Mouse (Mus musculus): ENCODE measurements around the gene Pomt1. TPM values are rescaled to one million over a fixed set of nuclear protein-coding genes. Genes with fewer than 3 reads are reported as not detected.

Pomt1 gene
- total RNA-seq, 1 experiment: 36.5 TPM

GRCm38 (mm10) chr2:32259657-32260417, 23.4 kb downstream of the Pomt1 start, which contains the start of gene Uck1:
Uck1 (minus strand) TSS chr2:32260159.
- Histone ChIP-seq H3K4me1 (ENCODE audit: control insufficient read depth in 2 of 2, insufficient read depth in 2 of 2, low read length in 2 of 2, poor library complexity in 1 of 2) (peaks cover 0 to 8% of the 10 kb centered on the region in 2 experiments; a peak in 1 of 4 replicates), H3K27ac (ENCODE audit: insufficient read depth, low read depth, low read length, poor library complexity, severe bottlenecking) (peak within 1 kb of the TSS; percentile 47; the same call in 1 of the 2 replicates), H3K36me3 (ENCODE audit: control insufficient read depth, insufficient read depth, low read length, poor library complexity, severe bottlenecking) (peaks cover 18% of the 10 kb centered on the region), H3K9me3 (ENCODE audit: control insufficient read depth, insufficient read depth, low read depth, low read length) (no peaks in the 10 kb centered on the region), H3K9ac (ENCODE audit: insufficient read depth, low read depth, low read length, poor library complexity, severe bottlenecking) (peak within 1 kb of the TSS; percentile 96), H3K4me3 (ENCODE audit: insufficient read depth in 1 of 2, low read depth in 1 of 2, low read length in 2 of 2, poor library complexity in 1 of 2, severe bottlenecking in 1 of 2) (peak within 1 kb of the TSS; percentile 75 to 97)
- TF ChIP-seq ZC3H11A (IDR thresholded peaks at IDR 0.05; ENCODE audit: borderline replicate concordance, low read depth, low read length): no peak
- no peak for TF ChIP-seq MAFK (IDR thresholded peaks at IDR 0.05; ENCODE audit: insufficient read depth, low read depth, low read length)
- TF ChIP-seq ZNF384 (IDR thresholded peaks at IDR 0.05; ENCODE audit: low read depth, low read length): no peak
- no peak for TF ChIP-seq CHD2 (IDR thresholded peaks at IDR 0.05; ENCODE audit: low read depth, low read length)
- TF ChIP-seq HCFC1 (IDR thresholded peaks at IDR 0.05; ENCODE audit: borderline replicate concordance, insufficient read depth, low read length): no peak
- peak; percentile 87 for DNase-seq (ENCODE audit: low read depth, low spot score)
- in situ Hi-C loops (cut with MboI; ENCODE audit: low sequenced_read_pairs in 2 of 2, unreplicated experiment in 2 of 2): no loop called here

- peaks cover 0 to 8% of the 10 kb centered on the region in 2 experiments; a peak in 1 of 4 replicates for H3K4me1 ChIP-seq (ENCODE audit: control insufficient read depth in 2 of 2, insufficient read depth in 2 of 2, low read length in 2 of 2, poor library complexity in 1 of 2)
- peak; percentile 88 for DNase-seq (ENCODE audit: low read depth, low spot score)
- H3K4me3 ChIP-seq (ENCODE audit: insufficient read depth in 1 of 2, low read depth in 1 of 2, low read length in 2 of 2, poor library complexity in 1 of 2, severe bottlenecking in 1 of 2): no peak overlapping the region
- no peaks in the 10 kb centered on the region for H3K9me3 ChIP-seq (ENCODE audit: control insufficient read depth, insufficient read depth, low read depth, low read length)
- peaks cover 18% of the 10 kb centered on the region for H3K36me3 ChIP-seq (ENCODE audit: control insufficient read depth, insufficient read depth, low read length, poor library complexity, severe bottlenecking)
- no peak for TF ChIP-seq CHD2 (IDR thresholded peaks at IDR 0.05; ENCODE audit: low read depth, low read length)
- TF ChIP-seq HCFC1 (IDR thresholded peaks at IDR 0.05; ENCODE audit: borderline replicate concordance, insufficient read depth, low read length): 0 out of 2 replicates have a peak, but pooled peaks have one; percentile 21
- TF ChIP-seq ZC3H11A (IDR thresholded peaks at IDR 0.05; ENCODE audit: borderline replicate concordance, low read depth, low read length): 0 out of 2 replicates have a peak, but pooled peaks have one; percentile 4
- TF ChIP-seq ZNF384 (IDR thresholded peaks at IDR 0.05; ENCODE audit: low read depth, low read length): peak; percentile 87
- TF ChIP-seq MAFK (IDR thresholded peaks at IDR 0.05; ENCODE audit: insufficient read depth, low read depth, low read length): no peak
- no peak overlapping the region for H3K9ac ChIP-seq (ENCODE audit: insufficient read depth, low read depth, low read length, poor library complexity, severe bottlenecking)
- no peak overlapping the region for H3K27ac ChIP-seq (ENCODE audit: insufficient read depth, low read depth, low read length, poor library complexity, severe bottlenecking)
- in situ Hi-C loops (cut with MboI; ENCODE audit: low sequenced_read_pairs in 2 of 2, unreplicated experiment in 2 of 2): no loop called here
These were observed 24.2 kb downstream of the Pomt1 start for GRCm38 (mm10) chr2:32260635-32261034.

- Histone ChIP-seq H3K27ac (ENCODE audit: insufficient read depth, low read depth, low read length, poor library complexity, severe bottlenecking) (no peak overlapping the region), H3K9ac (ENCODE audit: insufficient read depth, low read depth, low read length, poor library complexity, severe bottlenecking) (no peak overlapping the region), H3K4me1 (ENCODE audit: control insufficient read depth in 2 of 2, insufficient read depth in 2 of 2, low read length in 2 of 2, poor library complexity in 1 of 2) (no peaks in the 10 kb centered on the region), H3K9me3 (ENCODE audit: control insufficient read depth, insufficient read depth, low read depth, low read length) (no peaks in the 10 kb centered on the region), H3K36me3 (ENCODE audit: control insufficient read depth, insufficient read depth, low read length, poor library complexity, severe bottlenecking) (peaks cover 17% of the 10 kb centered on the region), H3K4me3 (ENCODE audit: insufficient read depth in 1 of 2, low read depth in 1 of 2, low read length in 2 of 2, poor library complexity in 1 of 2, severe bottlenecking in 1 of 2) (no peak overlapping the region)
- no peak for DNase-seq (ENCODE audit: low read depth, low spot score)
- TF ChIP-seq MAFK (IDR thresholded peaks at IDR 0.05; ENCODE audit: insufficient read depth, low read depth, low read length): no peak
- no peak for TF ChIP-seq ZC3H11A (IDR thresholded peaks at IDR 0.05; ENCODE audit: borderline replicate concordance, low read depth, low read length)
- TF ChIP-seq HCFC1 (IDR thresholded peaks at IDR 0.05; ENCODE audit: borderline replicate concordance, insufficient read depth, low read length): no peak
- TF ChIP-seq CHD2 (IDR thresholded peaks at IDR 0.05; ENCODE audit: low read depth, low read length): no peak
- no peak for TF ChIP-seq ZNF384 (IDR thresholded peaks at IDR 0.05; ENCODE audit: low read depth, low read length)
- in situ Hi-C loops (cut with MboI; ENCODE audit: low sequenced_read_pairs in 2 of 2, unreplicated experiment in 2 of 2): no loop called here
These were observed 39.4 kb downstream of the Pomt1 start for GRCm38 (mm10) chr2:32275823-32276222.

- no peak overlapping the region for H3K27ac ChIP-seq (ENCODE audit: insufficient read depth, low read depth, low read length, poor library complexity, severe bottlenecking)
- 0 out of 4 replicates have a peak, but pooled peaks cover 0 to 3% of the 10 kb centered on the region in 2 experiments for H3K4me1 ChIP-seq (ENCODE audit: control insufficient read depth in 2 of 2, insufficient read depth in 2 of 2, low read length in 2 of 2, poor library complexity in 1 of 2)
- H3K9me3 ChIP-seq (ENCODE audit: control insufficient read depth, insufficient read depth, low read depth, low read length): no peaks in the 10 kb centered on the region
- in situ Hi-C loops (cut with MboI; ENCODE audit: low sequenced_read_pairs in 2 of 2, unreplicated experiment in 2 of 2): no loop called here
- no peak for DNase-seq (ENCODE audit: low read depth, low spot score)
- no peak overlapping the region for H3K4me3 ChIP-seq (ENCODE audit: insufficient read depth in 1 of 2, low read depth in 1 of 2, low read length in 2 of 2, poor library complexity in 1 of 2, severe bottlenecking in 1 of 2)
- H3K9ac ChIP-seq (ENCODE audit: insufficient read depth, low read depth, low read length, poor library complexity, severe bottlenecking): no peak overlapping the region
- TF ChIP-seq ZC3H11A (IDR thresholded peaks at IDR 0.05; ENCODE audit: borderline replicate concordance, low read depth, low read length) (no peak), HCFC1 (IDR thresholded peaks at IDR 0.05; ENCODE audit: borderline replicate concordance, insufficient read depth, low read length) (no peak), CHD2 (IDR thresholded peaks at IDR 0.05; ENCODE audit: low read depth, low read length) (no peak), MAFK (IDR thresholded peaks at IDR 0.05; ENCODE audit: insufficient read depth, low read depth, low read length) (no peak), ZNF384 (IDR thresholded peaks at IDR 0.05; ENCODE audit: low read depth, low read length) (no peak)
- H3K36me3 ChIP-seq (ENCODE audit: control insufficient read depth, insufficient read depth, low read length, poor library complexity, severe bottlenecking): peaks cover 32% of the 10 kb centered on the region
These were observed 45.9 kb downstream of the Pomt1 start for GRCm38 (mm10) chr2:32282289-32282688.
